Mouse (Mus musculus) megakaryocyte, embryonic 14.5 days (primary cell): ENCODE results near the gene Agbl1.
"Not testable (repeated sequence)": the region's sequence is repeated elsewhere in the genome, so short reads cannot be mapped to it uniquely, and the experiment has no call there.

Source experiments
- FLI1 ChIP-seq: IDR thresholded peaks from 2 replicates; pipeline ENCODE4 v1.6.1; 2012; ENCODE audit warnings: low read length, inconsistent platforms, mixed read lengths
- GATA1 ChIP-seq: IDR thresholded peaks from 3 replicates; pipeline ENCODE4 v1.6.1; 2012; ENCODE audit warnings: mixed read lengths, low read length, inconsistent platforms, borderline replicate concordance

- not testable (repeated sequence) for TF ChIP-seq FLI1, GATA1
These were observed 502.5 kb downstream of the Agbl1 start for GRCm38 (mm10) chr7:76732220-76732619.
